Mouse (Mus musculus): ENCODE results near the gene Tnfsf8. TPM values are rescaled to one million over a fixed set of nuclear protein-coding genes. Genes with fewer than 3 reads are reported as not detected.

The Tnfsf8 gene
- polyA plus RNA-seq, 1 experiment, result not detected

GRCm38 (mm10) chr4:63850082-63850481 is 11.1 kb downstream of the Tnfsf8 start:
- no peaks in the 10 kb centered on the region for H3K36me3 ChIP-seq (ENCODE audit: control insufficient read depth)
- no peak overlapping the region for H3K4me3 ChIP-seq (replicated peaks)
- TF ChIP-seq GATA1 (IDR thresholded peaks at IDR 0.05; ENCODE audit: low read length) (no peak), TAL1 (IDR thresholded peaks at IDR 0.05; ENCODE audit: low read length) (no peak)
- H3K27me3 ChIP-seq (ENCODE audit: control insufficient read depth), result no peaks in the 10 kb centered on the region
- no peaks in the 10 kb centered on the region for H3K4me1 ChIP-seq (ENCODE audit: control insufficient read depth)
- no peaks in the 10 kb centered on the region for H3K9me3 ChIP-seq (ENCODE audit: control insufficient read depth, low read length)

GRCm38 (mm10) chr4:63846881-63847597 is 14.1 kb downstream of the Tnfsf8 start:
- TF ChIP-seq TAL1 (IDR thresholded peaks at IDR 0.05; ENCODE audit: low read length) (no peak), GATA1 (IDR thresholded peaks at IDR 0.05; ENCODE audit: low read length) (no peak)
- no peaks in the 10 kb centered on the region for H3K36me3 ChIP-seq (ENCODE audit: control insufficient read depth)
- no peaks in the 10 kb centered on the region for H3K4me1 ChIP-seq (ENCODE audit: control insufficient read depth)
- H3K9me3 ChIP-seq (ENCODE audit: control insufficient read depth, low read length), result no peaks in the 10 kb centered on the region
- no peak overlapping the region for H3K4me3 ChIP-seq (replicated peaks)
- H3K27me3 ChIP-seq (ENCODE audit: control insufficient read depth), result no peaks in the 10 kb centered on the region

DNA sequence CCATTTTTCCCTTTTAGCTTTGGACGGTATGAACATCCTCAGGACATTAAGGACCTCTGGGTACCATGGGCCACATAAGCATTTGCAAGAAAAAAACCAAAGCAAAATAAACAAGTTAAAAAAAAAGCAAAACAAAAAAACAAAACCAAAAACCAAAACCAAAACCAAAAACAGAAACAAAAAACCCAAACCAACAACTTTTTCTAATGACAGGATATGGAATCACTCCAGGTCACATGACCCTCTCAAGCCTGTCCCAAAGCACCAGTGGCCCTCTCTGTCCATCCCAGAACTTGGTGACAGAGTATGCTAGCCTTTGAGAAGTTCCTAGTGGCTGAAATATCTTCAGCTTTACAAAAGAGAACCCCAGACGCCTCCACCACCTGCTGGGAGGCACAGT is 15.4 kb downstream of the Tnfsf8 start:
- H3K27me3 ChIP-seq (ENCODE audit: control insufficient read depth), result no peaks in the 10 kb centered on the region
- H3K4me1 ChIP-seq (ENCODE audit: control insufficient read depth), result no peaks in the 10 kb centered on the region
- no peak for TF ChIP-seq TAL1 (IDR thresholded peaks at IDR 0.05; ENCODE audit: low read length)
- no peak for TF ChIP-seq GATA1 (IDR thresholded peaks at IDR 0.05; ENCODE audit: low read length)
- H3K4me3 ChIP-seq (replicated peaks), result no peak overlapping the region
- no peaks in the 10 kb centered on the region for H3K9me3 ChIP-seq (ENCODE audit: control insufficient read depth, low read length)
- no peaks in the 10 kb centered on the region for H3K36me3 ChIP-seq (ENCODE audit: control insufficient read depth)

DNA sequence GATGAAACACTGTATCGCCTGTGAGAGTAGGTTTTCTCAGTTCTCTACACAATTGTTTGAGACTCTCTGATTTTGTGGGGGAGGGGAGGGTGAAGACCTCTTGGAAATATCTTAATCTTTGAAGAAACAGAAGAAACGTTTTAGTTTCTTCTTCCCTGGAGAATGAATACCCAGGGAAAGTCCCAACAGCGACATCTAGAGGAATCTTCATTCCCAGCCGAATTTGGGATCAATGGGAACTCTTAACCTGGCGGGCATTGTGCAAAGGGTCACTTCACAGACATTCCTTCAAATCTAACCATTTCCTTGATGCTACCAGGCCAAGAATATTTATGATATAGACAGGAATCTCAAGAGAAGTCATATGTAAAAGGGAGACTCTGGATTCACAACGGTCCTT is 17.2 kb downstream of the Tnfsf8 start:
- H3K36me3 ChIP-seq (ENCODE audit: control insufficient read depth), result no peaks in the 10 kb centered on the region
- H3K27me3 ChIP-seq (ENCODE audit: control insufficient read depth), result no peaks in the 10 kb centered on the region
- H3K4me1 ChIP-seq (ENCODE audit: control insufficient read depth), result no peaks in the 10 kb centered on the region
- no peaks in the 10 kb centered on the region for H3K9me3 ChIP-seq (ENCODE audit: control insufficient read depth, low read length)
- TF ChIP-seq GATA1 (IDR thresholded peaks at IDR 0.05; ENCODE audit: low read length) (no peak), TAL1 (IDR thresholded peaks at IDR 0.05; ENCODE audit: low read length) (no peak)
- H3K4me3 ChIP-seq (replicated peaks), result no peak overlapping the region

DNA sequence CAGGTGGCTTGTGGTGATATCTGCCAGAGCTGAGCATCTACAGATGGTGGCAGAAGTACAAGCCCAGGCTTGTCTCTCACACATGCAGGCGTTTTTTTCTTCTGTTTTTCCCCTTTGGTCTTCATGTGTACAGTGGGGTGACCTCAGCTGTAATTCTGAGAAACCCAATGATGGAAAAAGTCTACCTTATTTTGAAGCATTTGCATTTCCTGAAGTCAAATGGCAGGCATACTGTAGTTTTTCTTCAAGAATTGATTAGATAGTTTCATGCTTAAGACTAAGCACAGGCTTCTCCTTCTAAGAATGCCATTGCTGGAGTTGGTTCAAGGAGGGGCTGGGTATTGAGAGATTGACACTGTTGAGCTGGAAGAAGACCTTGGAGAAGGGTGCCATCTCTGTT is 18.9 kb downstream of the Tnfsf8 start:
- Histone ChIP-seq H3K27me3 (ENCODE audit: control insufficient read depth) (no peaks in the 10 kb centered on the region), H3K36me3 (ENCODE audit: control insufficient read depth) (no peaks in the 10 kb centered on the region), H3K9me3 (ENCODE audit: control insufficient read depth, low read length) (no peaks in the 10 kb centered on the region), H3K4me3 (replicated peaks) (no peak overlapping the region), H3K4me1 (ENCODE audit: control insufficient read depth) (no peaks in the 10 kb centered on the region)
- no peak for TF ChIP-seq GATA1 (IDR thresholded peaks at IDR 0.05; ENCODE audit: low read length)
- no peak for TF ChIP-seq TAL1 (IDR thresholded peaks at IDR 0.05; ENCODE audit: low read length)

- H3K36me3 ChIP-seq (ENCODE audit: control insufficient read depth), result no peaks in the 10 kb centered on the region
- H3K4me3 ChIP-seq (replicated peaks), result no peak overlapping the region
- TF ChIP-seq GATA1 (IDR thresholded peaks at IDR 0.05; ENCODE audit: low read length) (no peak), TAL1 (IDR thresholded peaks at IDR 0.05; ENCODE audit: low read length) (no peak)
- no peaks in the 10 kb centered on the region for H3K9me3 ChIP-seq (ENCODE audit: control insufficient read depth, low read length)
- H3K27me3 ChIP-seq (ENCODE audit: control insufficient read depth), result no peaks in the 10 kb centered on the region
- no peaks in the 10 kb centered on the region for H3K4me1 ChIP-seq (ENCODE audit: control insufficient read depth)
Observed at GRCm38 (mm10) chr4:63840457-63840856, 20.7 kb downstream of the Tnfsf8 start.

DNA sequence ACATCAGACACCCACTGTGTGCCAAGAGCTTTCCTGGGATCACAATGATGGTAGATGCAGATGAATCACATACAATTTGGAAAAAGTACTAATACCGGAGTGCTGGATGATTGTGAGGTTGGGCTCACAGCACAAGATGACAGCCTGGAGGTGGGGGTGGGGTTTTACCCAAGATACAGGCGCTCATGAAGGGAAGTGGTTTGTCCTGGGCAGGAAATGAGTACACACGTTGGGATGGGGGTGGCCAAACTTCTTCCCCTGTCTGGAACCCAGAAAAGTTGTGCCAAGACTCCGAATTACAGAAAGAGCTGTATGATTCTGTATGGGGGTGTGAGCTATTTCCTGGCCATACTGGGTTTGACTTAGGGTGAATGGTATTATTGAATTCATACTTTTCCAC is 38.0 kb downstream of the Tnfsf8 start:
- H3K4me1 ChIP-seq (ENCODE audit: control insufficient read depth), result no peaks in the 10 kb centered on the region
- no peaks in the 10 kb centered on the region for H3K27me3 ChIP-seq (ENCODE audit: control insufficient read depth)
- H3K36me3 ChIP-seq (ENCODE audit: control insufficient read depth), result no peaks in the 10 kb centered on the region
- no peaks in the 10 kb centered on the region for H3K9me3 ChIP-seq (ENCODE audit: control insufficient read depth, low read length)
- TF ChIP-seq TAL1 (IDR thresholded peaks at IDR 0.05; ENCODE audit: low read length) (no peak), GATA1 (IDR thresholded peaks at IDR 0.05; ENCODE audit: low read length) (no peak)
- H3K4me3 ChIP-seq (replicated peaks), result no peak overlapping the region

- Histone ChIP-seq H3K9me3 (ENCODE audit: control insufficient read depth, low read length) (no peaks in the 10 kb centered on the region), H3K4me3 (replicated peaks) (no peak overlapping the region), H3K27me3 (ENCODE audit: control insufficient read depth) (no peaks in the 10 kb centered on the region), H3K4me1 (ENCODE audit: control insufficient read depth) (no peaks in the 10 kb centered on the region), H3K36me3 (ENCODE audit: control insufficient read depth) (no peaks in the 10 kb centered on the region)
- TF ChIP-seq TAL1 (IDR thresholded peaks at IDR 0.05; ENCODE audit: low read length) (no peak), GATA1 (IDR thresholded peaks at IDR 0.05; ENCODE audit: low read length) (no peak)
Observed at GRCm38 (mm10) chr4:63817505-63817904, 43.6 kb downstream of the Tnfsf8 start.

DNA sequence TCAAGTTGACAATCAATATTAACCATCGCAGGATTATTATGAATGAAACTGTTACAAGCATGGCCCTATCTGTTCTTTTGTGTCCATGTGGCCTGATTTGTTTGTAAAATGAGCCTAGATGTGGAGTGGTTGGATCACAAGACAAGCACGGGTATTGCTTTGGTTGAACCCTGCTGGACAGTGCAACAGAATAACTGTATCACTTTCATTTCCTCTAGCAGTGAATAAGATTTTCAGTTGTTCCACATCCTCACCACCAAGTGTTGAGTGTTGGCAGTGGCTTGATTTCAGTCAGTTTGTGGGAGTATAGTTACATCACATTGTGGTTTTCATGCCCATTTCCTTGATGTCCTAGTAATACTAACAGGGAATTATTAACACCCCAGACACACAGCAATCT is 45.5 kb downstream of the Tnfsf8 start:
- Histone ChIP-seq H3K4me3 (replicated peaks) (no peak overlapping the region), H3K4me1 (ENCODE audit: control insufficient read depth) (no peaks in the 10 kb centered on the region)
- TF ChIP-seq TAL1 (IDR thresholded peaks at IDR 0.05; ENCODE audit: low read length), result no peak
- no peak for TF ChIP-seq GATA1 (IDR thresholded peaks at IDR 0.05; ENCODE audit: low read length)

GRCm38 (mm10) chr4:63798083-63798482 is 63.1 kb downstream of the Tnfsf8 start:
- no peaks in the 10 kb centered on the region for H3K4me1 ChIP-seq (ENCODE audit: control insufficient read depth)
- no peaks in the 10 kb centered on the region for H3K36me3 ChIP-seq (ENCODE audit: control insufficient read depth)
- TF ChIP-seq TAL1 (IDR thresholded peaks at IDR 0.05; ENCODE audit: low read length), result no peak

More for the DNA sequence above, 45.5 kb downstream of the Tnfsf8 start:
- H3K9me3 ChIP-seq (ENCODE audit: control insufficient read depth, low read length), result no peaks in the 10 kb centered on the region
- no peaks in the 10 kb centered on the region for H3K36me3 ChIP-seq (ENCODE audit: control insufficient read depth)
- no peaks in the 10 kb centered on the region for H3K27me3 ChIP-seq (ENCODE audit: control insufficient read depth)

More at GRCm38 (mm10) chr4:63798083-63798482, 63.1 kb downstream of the Tnfsf8 start:
- no peaks in the 10 kb centered on the region for H3K9me3 ChIP-seq (ENCODE audit: control insufficient read depth, low read length)
- H3K27me3 ChIP-seq (ENCODE audit: control insufficient read depth), result no peaks in the 10 kb centered on the region
- H3K4me3 ChIP-seq (replicated peaks), result no peak overlapping the region
